Mouse (Mus musculus): ENCODE data around the gene Eipr1. TPM values are rescaled to one million over a fixed set of nuclear protein-coding genes. Genes with fewer than 3 reads are reported as not detected.
A peak's percentile ranks its signal among the peaks of the same experiment; 100 is the strongest.

Eipr1 gene
- polyA plus RNA-seq, 1 experiment from 2014 or later = 8.4 TPM

DNA sequence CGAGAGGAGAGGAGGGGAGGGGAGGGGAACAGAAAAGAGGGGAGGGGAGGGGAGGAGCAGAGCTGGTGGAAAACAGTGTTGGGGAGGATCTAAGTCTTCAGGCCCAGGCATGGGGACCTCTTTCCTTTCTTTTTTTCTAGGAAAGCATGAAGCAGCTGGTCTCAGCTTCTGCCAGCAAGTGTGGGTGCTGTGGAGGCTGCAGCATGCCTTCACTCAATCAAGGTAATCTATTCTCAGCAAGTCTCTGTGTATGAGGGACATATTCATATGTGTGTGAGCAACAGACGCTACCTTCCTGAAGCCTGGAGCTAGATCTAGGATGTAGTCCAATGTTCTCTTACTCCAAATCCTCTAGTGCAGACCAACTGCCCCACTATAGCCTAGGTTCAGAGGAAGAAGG is 42.1 kb downstream of the Eipr1 start:
- Histone ChIP-seq H3K79me2 (ENCODE audit: inconsistent target) (no peaks in the 10 kb centered on the region), H3K27ac (no peak overlapping the region), H3K4me3 (ENCODE audit: inconsistent target) (no peak overlapping the region), H3K36me3 (ENCODE audit: inconsistent target) (no peaks in the 10 kb centered on the region)
- 86% methylated on average over 2 of the region's 2 CpGs for WGBS (ENCODE audit: missing documents)

DNA sequence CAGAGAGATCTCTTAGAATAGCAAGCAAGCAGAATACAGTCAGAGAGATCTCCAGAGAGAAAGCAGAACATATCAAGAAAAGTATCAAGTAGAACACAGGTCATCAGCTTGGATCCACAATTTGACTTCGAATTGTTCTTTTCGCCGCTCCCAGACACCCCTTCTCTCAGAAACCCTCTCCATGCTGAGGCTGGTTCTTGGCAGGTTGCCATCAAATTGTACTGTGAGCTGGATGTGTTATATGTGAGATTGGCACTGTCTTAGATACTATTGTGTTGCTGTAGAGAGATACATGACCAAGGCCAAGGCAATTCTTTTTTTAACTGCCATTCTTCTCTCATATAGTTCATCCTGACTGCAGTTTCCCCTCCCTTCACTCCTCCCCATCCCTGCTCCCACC is 43.4 kb downstream of the Eipr1 start:
- H3K36me3 ChIP-seq (ENCODE audit: inconsistent target) = no peaks in the 10 kb centered on the region
- no peak overlapping the region for H3K4me3 ChIP-seq (ENCODE audit: inconsistent target)
- 90% methylated on average over 2 of the region's 3 CpGs for WGBS (ENCODE audit: missing documents)
- H3K27ac ChIP-seq = no peak overlapping the region
- H3K79me2 ChIP-seq (ENCODE audit: inconsistent target) = no peaks in the 10 kb centered on the region

DNA sequence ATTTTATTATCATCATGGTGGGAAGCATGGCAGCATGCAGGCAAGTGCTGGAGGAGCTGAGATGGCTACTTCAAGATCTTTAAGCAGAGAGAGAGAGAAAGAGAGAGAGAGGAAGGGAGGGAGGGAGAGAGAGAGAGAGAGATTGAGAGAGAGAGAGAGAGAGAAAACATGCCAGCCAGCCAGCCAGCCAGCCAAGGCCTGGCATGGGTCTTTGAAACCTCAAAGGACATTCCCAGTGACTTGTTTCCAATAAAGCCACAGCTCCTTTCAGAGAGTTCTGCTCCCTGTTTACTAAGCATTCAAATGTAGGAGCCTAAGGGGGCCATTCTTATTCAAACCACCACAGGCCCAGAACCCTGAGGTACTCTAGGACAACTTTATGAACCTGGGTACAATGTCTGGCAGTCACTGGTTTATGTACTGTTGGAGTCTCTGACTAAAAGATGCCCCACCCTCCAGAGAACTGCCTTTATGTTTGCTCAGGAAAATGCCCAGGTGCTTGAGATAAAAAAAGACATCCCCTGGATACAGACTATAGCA is 45.3 kb downstream of the Eipr1 start:
- Histone ChIP-seq H3K36me3 (ENCODE audit: inconsistent target) (no peaks in the 10 kb centered on the region), H3K4me3 (ENCODE audit: inconsistent target) (no peak overlapping the region), H3K79me2 (ENCODE audit: inconsistent target) (no peaks in the 10 kb centered on the region; the same call in 1 of the 2 replicates), H3K27ac (no peak overlapping the region)

DNA sequence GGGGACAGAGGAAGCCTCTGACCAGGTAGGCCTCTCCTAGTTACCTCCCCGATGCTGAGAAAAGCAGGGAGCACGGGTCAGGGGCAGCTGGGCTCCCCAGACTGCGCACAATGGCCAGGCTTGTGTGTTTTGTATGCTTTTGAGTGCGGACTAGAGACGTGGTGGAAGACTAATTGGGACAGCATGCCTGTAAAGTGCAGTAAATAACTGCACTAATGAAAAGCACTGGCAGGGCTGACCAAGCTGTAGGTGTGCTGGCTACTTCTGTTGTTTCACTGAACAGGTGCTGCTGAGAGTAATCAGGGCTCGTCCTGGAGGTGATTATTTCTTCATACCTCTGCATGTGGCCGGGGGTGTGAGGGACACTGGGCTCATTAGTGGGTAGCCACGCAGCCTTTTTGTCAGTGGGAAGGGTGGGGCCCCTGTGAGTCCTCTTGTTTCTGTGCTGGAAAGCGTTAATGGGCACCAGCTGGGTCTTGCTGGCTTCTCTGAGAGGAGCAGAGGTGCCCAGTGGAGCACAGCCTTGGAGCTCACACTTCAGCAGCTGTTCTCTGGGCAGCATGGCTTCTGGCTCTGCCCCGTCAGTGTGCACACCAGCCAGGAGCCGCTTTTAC is 48.3 kb downstream of the Eipr1 start:
- no peaks in the 10 kb centered on the region; the same call in 1 of the 2 replicates for H3K79me2 ChIP-seq (ENCODE audit: inconsistent target)
- H3K27ac ChIP-seq = peak overlapping the region; percentile 55
- 55% methylated on average over 11 of the region's 11 CpGs for WGBS (ENCODE audit: missing documents)
- no peak overlapping the region for H3K4me3 ChIP-seq (ENCODE audit: inconsistent target)
- H3K36me3 ChIP-seq (ENCODE audit: inconsistent target) = no peaks in the 10 kb centered on the region

DNA sequence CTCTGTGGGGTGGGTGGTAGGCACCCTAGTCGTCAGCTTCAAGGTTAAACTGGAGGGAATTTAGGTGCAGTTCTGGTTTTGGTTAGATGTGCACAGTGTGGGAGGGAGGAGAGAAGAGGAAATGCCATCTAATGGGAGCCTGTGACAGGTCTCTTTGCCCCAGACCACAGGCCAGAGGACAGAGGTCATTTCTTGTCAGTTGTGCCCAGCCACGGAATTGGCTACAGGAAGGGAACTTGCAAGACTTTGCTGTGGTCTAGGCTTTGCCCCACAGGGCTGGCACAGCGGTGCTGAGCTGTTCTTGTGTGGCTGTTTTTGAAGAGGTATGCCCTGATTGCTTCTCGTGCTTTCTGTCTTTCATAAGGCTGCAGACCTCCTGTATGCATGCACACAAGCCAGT is 48.8 kb downstream of the Eipr1 start:
- no peaks in the 10 kb centered on the region for H3K36me3 ChIP-seq (ENCODE audit: inconsistent target)
- WGBS (ENCODE audit: missing documents) = 0% methylated on average over 4 of the region's 4 CpGs
- H3K79me2 ChIP-seq (ENCODE audit: inconsistent target) = no peaks in the 10 kb centered on the region; the same call in 1 of the 2 replicates
- peak overlapping the region; percentile 55 for H3K27ac ChIP-seq
- H3K4me3 ChIP-seq (ENCODE audit: inconsistent target) = no peak overlapping the region

DNA sequence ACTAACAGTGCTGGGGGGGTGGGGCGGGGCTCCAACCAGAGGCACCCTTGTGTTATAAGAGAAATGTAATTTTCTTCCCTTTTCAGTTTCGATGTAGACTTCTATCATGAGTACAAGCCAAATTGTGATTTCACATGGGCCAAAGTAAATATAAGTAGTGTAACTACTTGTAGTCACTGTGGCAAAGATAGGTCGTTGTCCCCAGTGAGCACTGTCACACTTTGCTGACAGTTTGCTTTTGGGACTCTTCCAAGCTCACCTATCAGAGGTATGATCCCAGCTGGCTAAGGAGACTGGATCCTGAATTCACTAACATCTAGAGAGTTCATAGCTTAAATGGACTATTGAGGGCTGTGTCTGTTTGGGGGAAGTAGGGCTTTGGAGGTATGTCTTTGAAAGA is 49.3 kb downstream of the Eipr1 start:
- H3K4me3 ChIP-seq (ENCODE audit: inconsistent target) = no peak overlapping the region
- peak overlapping the region; percentile 55 for H3K27ac ChIP-seq
- 19% methylated on average over 3 of the region's 3 CpGs for WGBS (ENCODE audit: missing documents)
- H3K79me2 ChIP-seq (ENCODE audit: inconsistent target) = no peaks in the 10 kb centered on the region; the same call in 1 of the 2 replicates
- H3K36me3 ChIP-seq (ENCODE audit: inconsistent target) = no peaks in the 10 kb centered on the region

DNA sequence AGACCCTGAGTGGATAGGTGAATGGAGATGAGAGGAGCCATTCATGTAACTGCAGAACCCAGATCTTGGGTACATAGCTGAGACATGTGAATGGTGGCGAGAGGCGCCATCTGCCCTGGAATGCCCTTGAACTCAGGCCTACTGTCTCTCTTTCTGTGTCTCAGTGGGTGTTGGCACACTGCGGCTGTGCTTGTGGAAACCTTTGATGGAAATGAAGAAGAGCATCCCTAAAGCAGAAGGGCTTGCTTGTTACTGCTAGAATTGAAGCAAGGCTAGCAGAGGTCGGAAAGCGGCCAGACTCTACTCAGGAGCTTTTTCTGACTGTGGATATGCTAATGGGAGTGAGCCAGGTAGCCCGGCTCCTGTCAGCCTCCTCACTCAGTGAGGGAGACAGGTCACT is 50.1 kb downstream of the Eipr1 start:
- H3K36me3 ChIP-seq (ENCODE audit: inconsistent target) = no peaks in the 10 kb centered on the region
- 96% methylated on average over 6 of the region's 6 CpGs for whole genome bisulfite sequencing (ENCODE audit: missing documents)
- no peaks in the 10 kb centered on the region; the same call in 1 of the 2 replicates for H3K79me2 ChIP-seq (ENCODE audit: inconsistent target)
- H3K27ac ChIP-seq = no peak overlapping the region
- no peak overlapping the region for H3K4me3 ChIP-seq (ENCODE audit: inconsistent target)

DNA sequence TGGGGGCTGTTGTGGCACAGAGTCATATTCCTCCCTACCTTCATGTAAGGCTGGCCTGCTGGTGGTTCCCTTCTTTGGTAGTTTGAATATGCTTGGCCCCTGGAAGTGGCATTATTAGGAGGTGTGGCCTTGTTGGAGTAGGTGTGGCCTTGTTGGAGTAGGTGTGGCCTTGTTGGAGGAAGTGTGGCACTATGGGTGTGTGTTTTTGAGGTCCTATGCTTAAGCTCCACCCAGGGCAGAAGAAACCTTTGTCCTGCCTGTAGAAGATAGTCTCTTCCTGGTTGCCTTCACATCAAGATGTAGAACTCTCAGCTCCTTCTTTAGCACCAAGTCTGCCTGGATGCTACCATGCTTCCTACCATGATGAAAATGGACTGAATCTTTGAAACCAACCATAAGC is 51.4 kb downstream of the Eipr1 start:
- Histone ChIP-seq H3K79me2 (ENCODE audit: inconsistent target) (no peaks in the 10 kb centered on the region; the same call in 1 of the 2 replicates), H3K27ac (no peak overlapping the region), H3K36me3 (ENCODE audit: inconsistent target) (no peaks in the 10 kb centered on the region), H3K4me3 (ENCODE audit: inconsistent target) (no peak overlapping the region)

DNA sequence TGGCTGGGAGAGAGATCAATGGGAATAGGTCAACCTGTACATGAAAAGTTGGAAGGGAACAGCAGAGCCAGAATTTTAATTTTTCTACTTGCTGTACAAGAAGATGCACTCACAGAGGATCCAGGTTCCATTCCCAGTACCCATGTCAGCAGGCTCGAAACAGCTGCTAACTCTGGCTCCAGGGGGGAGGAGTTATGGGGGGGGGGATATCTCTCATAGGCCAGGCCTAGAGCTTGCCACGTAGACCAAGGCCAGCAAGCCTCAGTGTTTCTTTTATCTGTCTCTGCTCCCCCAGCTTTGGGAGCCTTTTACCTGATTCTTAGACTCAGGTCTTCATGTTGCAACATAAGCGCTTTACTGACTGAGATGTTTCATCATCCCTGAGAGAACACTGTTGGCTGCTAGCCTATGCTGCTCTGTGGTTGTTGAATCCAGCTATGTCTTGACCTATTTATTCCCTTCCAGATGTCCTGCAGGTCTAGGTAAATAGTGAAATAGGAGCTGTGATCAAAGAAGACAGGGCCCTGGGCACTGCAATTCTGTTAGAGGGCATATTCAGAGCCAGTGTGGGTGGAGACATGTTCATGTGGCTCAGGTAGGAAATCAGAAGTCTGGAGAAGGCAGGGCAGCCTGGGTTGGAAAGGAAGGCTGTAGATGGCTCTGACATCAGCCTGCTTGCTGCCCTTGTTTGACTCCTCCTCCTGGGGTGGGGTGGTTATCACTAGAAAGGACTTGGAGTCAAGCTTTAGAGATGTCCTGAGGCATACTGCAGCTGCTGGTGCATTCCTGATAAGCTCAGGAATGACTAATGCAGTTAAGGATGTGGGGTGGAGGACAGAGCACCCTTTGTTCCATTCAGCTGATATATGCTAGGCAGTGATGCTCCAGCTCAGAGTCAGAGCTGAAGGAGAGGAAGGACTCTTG is 53.2 kb downstream of the Eipr1 start:
- Histone ChIP-seq H3K27ac (no peak overlapping the region), H3K4me3 (ENCODE audit: inconsistent target) (no peak overlapping the region), H3K79me2 (ENCODE audit: inconsistent target) (no peaks in the 10 kb centered on the region; the same call in 1 of the 2 replicates), H3K36me3 (ENCODE audit: inconsistent target) (no peaks in the 10 kb centered on the region)
- 83% methylated on average over 3 of the region's 3 CpGs for WGBS (ENCODE audit: missing documents)

DNA sequence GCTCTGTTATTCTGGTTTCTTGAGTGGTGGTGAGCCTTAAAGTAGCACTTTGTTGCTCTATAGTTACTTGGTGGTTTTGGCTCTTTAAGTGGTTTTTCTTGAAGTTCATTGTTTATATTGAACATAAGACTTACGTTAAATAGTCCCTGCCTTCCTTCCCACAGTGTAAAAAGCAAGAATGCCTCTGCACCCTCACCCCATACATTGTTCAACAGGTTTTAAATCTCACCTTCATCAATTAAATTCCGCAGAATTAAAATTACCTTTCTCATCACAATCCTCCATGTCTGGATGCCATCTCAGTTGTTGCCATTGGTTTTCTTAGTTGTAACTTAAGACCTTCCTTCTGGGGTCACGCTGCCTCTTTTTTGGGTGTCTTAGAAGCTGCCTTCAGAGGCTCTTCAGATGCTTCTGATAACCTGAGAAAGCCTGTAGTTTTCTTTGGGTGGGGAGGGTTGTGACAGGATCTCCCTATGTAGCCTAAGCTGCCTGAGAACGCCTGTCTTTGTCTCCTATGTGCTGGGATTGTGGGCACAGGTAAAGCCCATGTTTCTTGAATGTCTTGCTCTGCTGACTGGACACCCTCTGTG is 57.3 kb downstream of the Eipr1 start:
- H3K79me2 ChIP-seq (ENCODE audit: inconsistent target) = no peaks in the 10 kb centered on the region
- no peaks in the 10 kb centered on the region for H3K36me3 ChIP-seq (ENCODE audit: inconsistent target)
- H3K4me3 ChIP-seq (ENCODE audit: inconsistent target) = no peak overlapping the region
- 98% methylated on average over 4 of the region's 4 CpGs for WGBS (ENCODE audit: missing documents)
- no peak overlapping the region for H3K27ac ChIP-seq

DNA sequence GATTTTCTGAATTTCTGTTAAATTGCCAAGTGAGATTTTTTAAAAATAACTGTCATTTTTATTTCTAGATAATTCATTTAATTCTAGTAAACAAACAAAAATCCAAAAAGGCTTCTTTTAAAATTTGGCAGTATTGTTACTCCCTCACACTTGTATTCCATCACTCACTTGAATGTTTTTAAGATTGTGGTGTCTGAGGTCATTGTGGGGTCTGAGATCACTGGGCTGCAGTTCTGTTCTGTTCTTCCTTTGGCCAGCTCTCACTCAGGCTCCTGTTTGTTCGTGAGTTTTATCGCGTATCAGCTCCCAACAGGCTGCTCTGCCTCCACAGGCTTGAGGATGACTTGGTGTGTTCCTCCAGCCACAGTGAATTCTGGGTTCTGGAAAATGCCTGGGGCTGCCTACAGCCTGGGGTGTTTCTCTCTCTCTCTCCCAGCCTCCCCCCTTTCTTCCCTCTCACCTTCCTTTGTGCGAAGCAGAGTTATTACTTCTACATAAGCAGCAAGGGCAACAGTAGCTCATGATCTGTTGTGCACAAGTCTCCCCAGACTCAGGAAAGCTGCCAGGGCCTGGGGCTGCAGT is 58.2 kb downstream of the Eipr1 start:
- Histone ChIP-seq H3K27ac (no peak overlapping the region), H3K79me2 (ENCODE audit: inconsistent target) (no peaks in the 10 kb centered on the region), H3K4me3 (ENCODE audit: inconsistent target) (no peak overlapping the region), H3K36me3 (ENCODE audit: inconsistent target) (no peaks in the 10 kb centered on the region)
- WGBS (ENCODE audit: missing documents) = 85% methylated on average over 4 of the region's 4 CpGs

DNA sequence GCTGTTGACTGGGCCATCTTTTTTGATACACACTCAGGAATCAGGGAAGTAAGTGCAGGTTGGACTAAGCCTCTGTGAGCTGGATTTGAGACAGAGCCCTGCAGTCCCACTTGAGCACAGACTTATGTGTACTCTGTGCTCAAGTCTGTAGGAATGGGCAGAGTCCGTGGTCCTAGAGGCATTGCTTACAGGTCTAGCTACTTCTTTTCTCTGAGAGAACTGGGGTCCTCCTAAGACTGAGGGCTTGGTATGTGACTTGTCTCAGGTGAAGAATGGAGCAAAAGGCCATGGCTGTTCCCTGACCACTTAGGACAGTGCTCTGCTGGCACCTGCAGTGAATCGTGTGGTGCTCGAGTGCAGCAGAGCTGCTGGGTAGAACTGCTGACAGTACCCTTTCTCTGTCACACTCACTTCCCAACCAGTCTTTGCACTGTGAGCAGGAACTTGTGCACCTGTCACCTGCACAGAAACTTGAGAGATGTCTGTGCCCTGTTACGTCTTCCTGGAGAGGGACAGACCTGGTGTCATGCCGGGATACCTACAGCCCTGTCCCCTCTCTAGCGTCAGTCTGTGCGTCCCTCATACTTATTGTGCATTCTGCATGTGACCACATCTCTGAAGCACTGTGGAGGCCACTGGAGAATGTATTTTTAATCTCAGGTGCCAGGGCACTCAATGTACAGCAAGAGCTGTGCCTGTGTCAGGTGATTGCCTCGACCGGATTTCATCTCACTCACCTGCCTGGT is 65.3 kb downstream of the Eipr1 start:
- Histone ChIP-seq H3K36me3 (ENCODE audit: inconsistent target) (no peaks in the 10 kb centered on the region), H3K27ac (no peak overlapping the region), H3K79me2 (ENCODE audit: inconsistent target) (no peaks in the 10 kb centered on the region), H3K4me3 (ENCODE audit: inconsistent target) (no peak overlapping the region)
- WGBS (ENCODE audit: missing documents) = 96% methylated on average over 9 of the region's 9 CpGs

DNA sequence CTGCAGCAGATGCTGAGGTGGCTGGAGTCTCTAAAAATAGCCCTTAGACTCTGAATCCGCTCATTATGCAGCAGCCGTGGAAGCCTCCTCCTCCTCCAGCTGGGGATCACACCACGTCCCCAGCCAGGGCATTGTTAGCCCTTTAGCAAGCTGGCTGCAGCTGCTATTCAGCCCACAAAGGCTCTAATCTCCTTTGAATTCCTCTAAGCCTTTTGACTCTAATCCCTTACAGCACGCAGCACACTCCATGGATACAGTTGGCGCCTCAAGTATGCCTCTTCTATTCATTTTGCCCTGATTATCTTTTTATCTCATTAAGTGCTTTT is 65.8 kb downstream of the Eipr1 start:
- no peak overlapping the region for H3K4me3 ChIP-seq (ENCODE audit: inconsistent target)
- no peaks in the 10 kb centered on the region for H3K79me2 ChIP-seq (ENCODE audit: inconsistent target)
- no peak overlapping the region for H3K27ac ChIP-seq
- WGBS (ENCODE audit: missing documents) = 91% methylated on average over 5 of the region's 5 CpGs
- no peaks in the 10 kb centered on the region for H3K36me3 ChIP-seq (ENCODE audit: inconsistent target)

DNA sequence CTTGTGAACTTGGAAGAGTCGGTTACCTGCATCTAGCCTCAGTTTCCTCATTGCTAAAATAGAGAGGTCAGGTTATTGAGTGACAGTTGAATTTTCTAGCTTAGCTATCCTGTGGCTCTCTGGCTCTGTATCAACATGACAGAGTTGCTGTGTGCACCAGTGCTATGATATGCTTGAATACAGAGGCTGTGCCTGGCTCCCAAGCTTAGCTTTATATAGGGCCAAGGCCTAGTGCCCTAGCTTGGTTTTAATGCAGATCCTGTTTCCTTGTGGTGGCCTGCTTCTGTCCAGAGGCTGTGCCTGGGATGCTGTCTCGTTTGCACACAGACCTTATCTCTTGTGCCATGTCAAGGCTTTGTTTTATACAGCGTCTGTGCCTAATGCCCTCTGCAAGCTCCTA is 66.3 kb downstream of the Eipr1 start:
- Histone ChIP-seq H3K79me2 (ENCODE audit: inconsistent target) (no peaks in the 10 kb centered on the region), H3K36me3 (ENCODE audit: inconsistent target) (no peaks in the 10 kb centered on the region), H3K4me3 (ENCODE audit: inconsistent target) (no peak overlapping the region), H3K27ac (no peak overlapping the region)
- 82% methylated on average over 3 of the region's 3 CpGs for WGBS (ENCODE audit: missing documents)
